Mouse (Mus musculus) thymus, postnatal 36 days (tissue): ENCODE data around the gene Psmb7.

Experiments used
- DNase-seq, 2 experiments: peaks; one replicate each; pipeline ENCODE4 v3.0.0; 2022; ENCODE audit warnings: mixed read lengths in 2 of 2

The Psmb7 gene

GRCm38 (mm10) chr2:38586733-38587132, 57.2 kb downstream of the Psmb7 start:
- no peak for DNase-seq

GRCm38 (mm10) chr2:38585379-38585736, 58.5 kb downstream of the Psmb7 start:
- DNase-seq, result no peak

DNA sequence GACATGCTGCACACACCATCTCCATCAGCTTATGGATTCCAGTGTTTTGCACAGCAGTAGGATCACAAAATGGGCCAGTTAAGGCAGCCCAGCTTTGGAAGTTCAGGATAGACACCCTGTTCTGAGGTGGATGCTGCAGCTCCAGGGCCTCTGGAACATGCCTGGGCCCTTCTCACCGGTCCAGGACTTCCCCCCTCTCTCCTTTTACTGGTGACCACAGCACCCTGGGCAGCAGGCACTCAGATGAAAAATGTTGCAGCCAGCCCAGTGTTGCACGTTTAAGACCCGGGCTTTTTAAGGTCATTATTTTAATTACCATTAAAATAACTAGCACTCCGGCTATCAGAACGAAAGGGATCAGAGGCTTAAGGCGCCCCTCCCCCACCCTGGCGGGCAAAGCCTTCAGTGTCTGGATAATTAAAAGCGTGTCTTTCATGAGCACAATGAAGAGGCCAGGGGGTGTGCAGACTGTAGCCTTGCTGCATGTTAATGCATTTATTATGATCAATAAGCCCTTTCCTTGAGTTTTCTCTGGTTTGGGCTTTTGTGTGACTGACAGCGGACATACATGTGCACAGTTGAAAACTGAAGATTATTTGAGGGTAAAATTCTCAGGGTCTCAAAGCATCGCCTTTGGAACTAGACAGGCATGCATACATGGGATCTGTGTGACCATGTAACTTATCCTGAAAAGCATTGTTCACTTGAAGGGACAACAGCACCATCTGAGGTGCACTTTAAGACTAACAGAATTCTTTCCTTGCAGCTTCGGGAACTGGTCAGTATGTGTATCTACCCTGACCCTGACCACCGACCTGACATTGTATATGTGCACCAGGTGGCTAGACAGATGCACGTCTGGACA, 59.1 kb downstream of the Psmb7 start:
- DNase-seq, result no peak

DNA sequence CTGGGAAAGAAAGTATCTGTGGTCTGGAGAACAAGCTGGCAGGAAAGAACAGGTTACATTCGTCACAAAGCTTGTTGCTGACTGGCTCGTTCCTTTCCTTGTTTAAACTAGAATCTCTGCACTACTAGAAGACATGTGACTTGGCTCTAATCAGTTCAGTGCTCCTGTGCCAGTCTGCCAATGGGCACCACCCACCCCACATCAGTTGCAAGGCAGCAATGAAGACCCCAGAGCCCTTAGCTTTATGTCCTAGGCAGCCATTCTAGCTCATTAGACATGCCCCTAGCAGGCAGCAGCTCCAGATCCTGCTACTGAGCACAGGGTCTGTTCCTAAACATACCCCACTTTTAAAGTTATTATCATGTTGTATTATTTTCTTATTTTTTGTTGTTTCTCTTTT, 59.9 kb downstream of the Psmb7 start:
- no peak for DNase-seq

DNA sequence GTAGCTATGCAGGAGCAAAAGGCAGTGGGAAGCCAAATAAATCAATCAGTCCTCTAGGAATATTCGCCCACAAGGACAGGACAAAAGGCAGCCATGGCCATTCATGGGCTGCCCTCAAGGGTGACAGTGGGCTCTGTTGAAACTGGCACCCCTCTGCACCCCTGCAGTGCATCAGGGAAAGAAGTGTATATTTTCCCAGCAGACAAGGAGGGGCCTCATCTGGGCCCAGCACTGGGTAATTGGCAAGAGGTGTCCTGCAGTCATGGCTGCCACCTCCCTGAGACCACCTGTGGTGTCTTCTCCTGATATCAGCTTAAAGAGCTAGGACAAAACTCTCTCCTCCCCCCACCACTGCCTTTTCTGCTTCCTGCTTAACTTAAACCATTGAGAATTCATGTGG, 64.4 kb downstream of the Psmb7 start:
- no peak for DNase-seq

DNA sequence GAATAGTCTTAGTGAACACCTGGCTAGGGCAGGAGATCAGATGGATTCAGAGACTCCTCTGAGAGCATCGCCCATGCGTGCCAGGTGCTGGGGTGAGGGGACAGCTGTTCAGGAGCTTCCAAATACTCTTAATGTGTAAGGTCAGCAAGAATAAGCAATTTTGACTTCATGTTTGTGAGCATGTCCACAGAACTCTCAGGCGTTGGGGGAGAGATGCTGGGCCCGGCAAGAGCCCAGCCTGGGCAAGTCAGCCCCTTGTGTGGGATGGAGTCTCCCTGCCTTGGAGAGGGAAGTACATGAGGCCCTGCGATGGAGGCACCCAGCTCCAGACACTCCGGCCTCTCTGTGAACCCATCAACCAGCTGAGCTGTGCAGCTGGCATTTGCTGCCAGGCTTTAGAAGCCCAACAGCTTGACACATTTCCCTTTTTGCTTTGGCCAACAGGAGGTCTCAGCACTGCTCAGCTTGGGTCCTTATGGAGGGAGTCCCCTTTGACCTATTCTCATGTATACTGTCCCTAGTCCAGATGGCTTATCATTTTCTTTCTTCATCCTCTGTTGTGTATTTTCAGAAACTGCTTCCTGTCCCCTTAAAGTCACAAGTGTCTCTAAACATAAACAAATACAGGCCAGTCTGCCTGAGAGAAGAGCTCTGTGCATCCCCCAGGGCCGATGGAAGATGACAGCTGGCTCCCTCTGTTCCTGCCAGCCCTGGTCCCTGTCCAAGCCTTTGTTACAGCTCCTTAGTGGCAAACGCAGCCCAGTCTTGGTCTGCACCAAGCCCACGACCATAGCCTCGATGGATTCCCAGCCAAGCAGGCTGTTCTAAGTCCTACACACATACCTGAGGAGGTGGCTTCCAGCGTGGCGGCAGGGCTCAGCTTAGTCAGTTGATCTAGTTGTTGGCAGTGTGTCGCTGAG, 65.0 kb downstream of the Psmb7 start:
- DNase-seq, result no peak

DNA sequence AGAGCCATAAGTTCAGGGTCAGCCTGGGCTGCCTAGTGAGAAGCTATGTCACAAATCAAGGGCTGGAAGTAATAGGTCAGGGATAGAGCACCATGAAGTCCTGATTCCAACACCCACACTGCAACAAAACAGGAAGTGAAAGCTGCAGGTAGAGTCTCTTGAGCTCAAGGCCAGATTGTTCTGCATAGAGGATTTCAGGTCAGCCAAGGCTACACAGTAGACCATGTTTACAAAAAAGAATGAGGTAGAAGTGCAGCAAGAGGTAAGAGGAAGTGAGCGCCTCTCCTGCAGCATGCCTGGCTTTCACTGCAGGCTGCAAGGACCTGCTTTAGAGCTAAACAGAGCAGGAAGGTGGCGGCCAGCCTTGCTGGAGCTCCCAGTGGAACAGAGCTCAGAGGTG, 69.2 kb downstream of the Psmb7 start:
- DNase-seq, result no peak

- DNase-seq, result no peak
These were observed 71.8 kb downstream of the Psmb7 start for GRCm38 (mm10) chr2:38571971-38572601.

- DNase-seq, result no peak
These were observed 81.3 kb downstream of the Psmb7 start for GRCm38 (mm10) chr2:38562596-38562995.

DNA sequence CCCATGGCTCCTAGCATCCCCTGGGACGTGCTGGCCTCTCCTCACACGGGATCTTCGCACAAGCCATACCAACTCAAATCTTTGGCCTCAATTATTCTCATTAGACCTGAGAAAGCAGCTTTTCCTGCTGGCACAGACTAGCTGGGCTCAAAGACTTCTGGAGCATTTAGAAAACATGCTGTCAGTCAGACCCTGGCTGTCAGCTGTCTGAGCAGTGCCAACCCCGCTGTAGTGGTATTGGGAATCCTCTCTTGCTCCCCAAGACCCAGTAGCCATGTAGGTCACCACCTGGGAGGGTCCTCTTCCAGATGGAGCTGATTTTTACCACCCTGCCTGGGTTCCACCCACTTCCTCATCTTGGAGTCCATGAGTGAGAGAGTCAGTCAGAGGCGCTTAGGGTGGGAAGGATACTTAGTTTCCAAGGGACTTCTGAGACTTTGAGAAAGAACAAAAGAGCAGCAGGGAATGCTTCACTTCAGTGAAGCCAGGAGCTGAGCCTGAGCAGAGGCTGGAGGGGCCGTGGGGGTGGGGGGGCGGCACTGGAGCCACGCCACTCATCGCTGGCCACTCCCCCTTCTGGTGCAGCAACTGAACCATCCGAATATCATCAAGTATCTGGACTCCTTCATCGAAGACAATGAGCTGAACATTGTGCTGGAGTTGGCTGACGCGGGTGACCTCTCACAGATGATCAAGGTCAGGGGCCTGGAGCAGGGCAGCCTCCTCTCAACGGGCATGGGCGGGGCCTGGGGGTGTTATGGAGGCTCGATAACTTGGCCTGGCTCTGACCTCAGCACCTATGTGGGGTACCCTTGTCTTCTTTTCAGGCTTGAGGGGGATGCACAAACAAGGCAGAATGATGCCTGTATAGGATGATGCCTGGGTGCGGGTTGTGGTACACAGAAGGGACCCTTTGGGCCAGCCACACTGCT, 83.3 kb downstream of the Psmb7 start:
- DNase-seq, result no peak

DNA sequence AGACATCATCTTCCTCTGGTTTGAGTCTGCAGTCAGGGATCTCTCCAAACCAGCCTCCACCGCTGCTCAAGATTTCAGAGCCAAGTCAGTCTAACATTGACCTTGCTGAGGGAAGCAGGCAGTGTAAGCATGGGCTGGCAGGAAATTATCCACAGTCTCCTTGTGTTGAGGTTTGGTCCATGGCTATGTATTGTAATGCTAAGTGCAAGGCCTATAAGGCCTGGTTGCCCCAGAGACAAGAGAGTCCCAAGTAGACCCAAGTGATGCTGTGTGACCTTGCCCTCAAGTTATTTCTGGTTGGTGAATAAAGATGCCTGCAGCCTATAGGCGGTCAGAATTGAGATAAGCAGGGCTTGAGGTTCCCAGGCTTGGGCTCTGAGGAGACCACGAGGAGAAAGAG, 87.2 kb downstream of the Psmb7 start:
- no peak for DNase-seq

DNA sequence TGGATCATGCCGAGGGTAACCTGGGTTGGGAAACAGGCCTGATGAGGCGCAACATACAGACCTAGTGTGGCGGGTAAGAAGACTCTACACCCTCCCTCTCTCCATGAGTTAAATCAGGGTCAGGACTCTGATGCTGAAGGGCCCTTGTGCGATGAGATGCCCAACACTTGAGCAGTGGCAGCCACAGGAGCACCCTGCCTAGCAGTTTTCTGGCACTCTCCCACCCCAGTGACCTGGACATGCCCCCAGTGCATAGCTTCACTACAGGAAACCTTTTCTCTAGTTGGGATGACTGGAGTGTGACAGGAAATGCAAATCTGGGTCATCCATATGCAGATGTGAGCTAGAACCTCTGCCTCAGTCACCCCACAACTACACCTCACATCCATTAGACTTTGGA, 88.2 kb downstream of the Psmb7 start:
- DNase-seq, result no peak

DNA sequence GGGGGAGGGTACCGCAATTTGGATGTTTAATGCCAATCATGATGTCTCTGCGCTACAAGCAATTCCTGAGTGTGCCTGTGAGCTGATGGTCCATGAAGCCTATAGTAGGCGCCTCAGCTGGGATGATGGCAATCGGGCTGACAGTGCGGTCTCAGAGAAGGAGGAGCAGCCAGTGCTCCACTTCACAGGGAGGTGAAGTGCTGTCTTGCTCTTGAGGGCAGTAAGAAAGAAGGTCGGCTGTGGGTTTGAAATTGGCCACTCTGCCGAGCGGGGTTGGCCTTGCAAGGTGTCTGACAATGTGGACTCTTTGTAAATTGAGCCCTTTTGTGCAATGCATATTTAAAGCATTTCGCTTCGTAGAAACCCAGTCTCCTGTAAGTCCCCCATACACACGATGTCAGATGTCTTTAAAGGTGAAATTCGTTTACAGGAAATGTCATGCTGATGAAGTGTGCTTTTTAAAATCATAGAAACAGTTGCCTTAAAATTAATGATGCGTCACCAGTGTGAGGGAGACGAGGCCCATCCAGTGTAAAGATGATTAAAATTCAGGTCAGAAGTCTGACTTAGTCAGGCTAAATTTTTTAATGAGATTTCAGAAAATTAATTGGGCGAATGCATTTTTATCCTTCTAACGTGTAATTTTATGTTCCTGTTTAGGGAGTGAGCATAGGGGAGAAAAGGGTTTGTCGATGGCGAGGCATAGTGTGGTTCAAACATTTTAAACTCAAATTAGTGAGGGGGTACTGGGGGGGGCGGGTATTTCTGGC, 89.5 kb downstream of the Psmb7 start:
- DNase-seq, result no peak

GRCm38 (mm10) chr2:38552004-38552443, 91.9 kb downstream of the Psmb7 start:
- no peak for DNase-seq

DNA sequence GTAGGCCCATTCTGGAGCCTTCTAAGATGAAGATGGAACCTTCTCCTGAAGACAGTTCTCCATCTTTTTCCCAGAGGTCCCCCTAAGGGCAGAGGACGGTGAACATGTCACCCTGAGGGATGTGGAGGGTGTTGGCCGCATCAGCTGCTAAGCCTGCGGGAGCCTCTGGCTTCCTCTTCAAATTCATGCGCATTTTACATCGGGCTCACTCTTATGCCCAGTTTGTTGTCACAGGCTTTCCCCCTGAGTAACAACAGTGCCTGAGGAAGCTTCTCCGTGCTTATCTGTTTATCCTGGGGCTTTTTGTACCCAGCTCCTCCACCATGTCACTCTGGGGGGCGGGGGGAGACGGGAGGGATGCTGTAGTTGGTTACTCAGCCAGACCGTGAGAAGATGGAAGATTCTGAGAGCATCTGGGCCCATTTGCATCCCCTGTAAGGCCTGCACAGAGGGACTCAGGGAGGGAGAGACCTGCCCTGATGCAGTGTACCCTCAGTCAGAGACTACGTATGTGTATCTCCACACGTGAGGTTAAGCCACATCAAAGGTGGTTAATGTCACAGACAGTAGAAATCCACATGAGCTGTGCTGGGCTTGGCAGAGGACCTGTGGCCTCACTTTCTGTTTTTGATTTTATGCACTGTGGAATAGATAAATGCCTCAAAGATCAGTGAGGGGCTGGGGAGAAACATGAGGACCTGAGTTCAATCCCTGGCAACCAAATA, 95.9 kb downstream of the Psmb7 start:
- DNase-seq, result no peak

DNA sequence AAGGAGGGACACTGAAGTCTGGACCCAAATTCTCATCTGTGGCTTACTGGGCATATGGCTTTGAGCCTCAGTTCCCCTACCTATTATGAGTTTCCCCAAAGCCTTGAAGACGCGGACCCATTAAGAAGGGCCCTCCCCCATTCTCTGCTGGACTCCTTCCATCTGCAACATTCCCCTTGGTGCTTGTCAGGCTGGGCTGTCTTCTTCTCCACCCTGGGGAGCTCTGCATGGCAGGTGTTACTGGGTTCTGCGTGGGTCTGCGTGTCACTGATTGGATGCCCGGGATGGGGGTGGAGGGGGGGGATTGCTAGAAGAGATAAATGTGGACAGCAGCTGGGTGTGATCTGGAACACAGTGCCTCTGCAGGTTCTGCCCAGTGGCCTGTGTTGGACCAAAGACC, 97.1 kb downstream of the Psmb7 start:
- no peak for DNase-seq

DNA sequence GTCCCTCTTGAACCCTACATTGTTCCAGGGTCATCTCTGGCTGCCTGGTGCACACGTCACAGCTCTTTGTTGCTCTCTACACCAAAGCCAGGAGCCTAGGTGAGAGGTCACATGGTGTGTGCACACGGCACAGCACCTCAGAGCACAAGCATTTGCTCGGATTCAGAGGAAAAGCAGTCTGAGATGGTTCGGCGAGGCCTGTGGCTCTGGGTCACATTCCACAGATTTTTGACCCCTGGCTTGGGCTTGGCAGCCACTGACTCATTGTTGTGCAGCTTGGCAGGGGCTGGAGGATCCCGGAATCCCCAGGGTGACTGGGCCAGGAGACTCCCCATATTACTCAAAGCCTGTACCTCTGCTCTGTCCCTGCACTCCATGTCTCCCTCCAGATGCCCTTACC, 97.7 kb downstream of the Psmb7 start:
- no peak for DNase-seq

DNA sequence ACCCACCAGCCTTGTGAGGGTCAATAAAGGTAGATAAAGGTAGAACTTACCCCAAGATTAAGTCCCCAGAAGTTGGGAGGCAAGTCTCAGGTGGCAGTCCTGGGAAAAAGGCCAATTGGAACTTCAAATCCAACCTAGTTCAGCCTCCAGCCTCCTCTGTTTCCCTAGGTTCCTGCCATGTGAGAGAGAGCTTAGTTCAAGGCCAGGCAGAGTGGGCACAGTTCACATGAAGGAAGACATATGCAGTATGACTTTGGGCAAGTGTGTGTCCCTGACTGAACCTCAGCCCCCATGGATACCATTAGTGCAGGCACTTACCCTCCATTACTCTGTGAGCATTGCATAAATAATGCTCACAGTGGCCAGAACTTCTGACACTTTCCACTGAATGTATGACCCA, 98.2 kb downstream of the Psmb7 start:
- no peak for DNase-seq

DNA sequence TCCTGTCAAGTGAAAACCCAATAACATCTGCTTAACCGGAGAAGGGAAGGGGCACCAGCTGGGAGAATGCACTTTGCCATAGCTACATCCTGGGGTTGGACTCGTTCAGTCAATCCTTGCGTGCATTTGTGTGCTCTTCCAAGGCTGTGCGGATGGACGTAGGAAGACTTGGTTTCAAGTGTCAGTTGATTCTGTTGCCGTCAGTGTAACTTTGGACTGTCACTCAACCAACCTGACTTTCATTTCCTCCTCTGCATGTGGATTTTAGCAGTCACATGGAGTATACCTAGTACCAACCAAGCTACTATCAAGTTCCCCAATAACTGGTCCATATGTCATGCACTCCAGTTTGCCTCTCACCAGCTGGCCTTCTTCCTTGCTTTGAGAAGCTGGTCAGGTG, 98.9 kb downstream of the Psmb7 start:
- DNase-seq, result no peak

DNA sequence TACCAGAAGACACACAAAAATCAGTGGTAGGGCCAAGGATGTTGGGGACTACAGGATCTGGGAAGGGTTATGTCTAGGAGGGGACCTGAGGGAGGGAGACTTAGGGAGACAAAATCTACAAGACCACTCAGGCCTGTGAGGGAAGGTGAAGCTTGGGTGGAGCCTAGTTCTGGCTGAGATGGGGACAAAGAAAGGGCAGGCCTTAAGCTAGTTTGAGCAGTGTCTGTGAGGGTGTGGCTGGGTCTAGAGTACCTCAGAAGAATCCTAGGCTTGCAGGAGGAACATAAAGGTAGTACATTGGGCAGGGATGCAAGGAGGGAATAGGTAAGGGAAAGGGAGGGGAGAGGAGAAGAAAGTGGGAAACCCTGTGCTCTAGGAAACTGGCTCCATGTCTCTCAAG, 99.5 kb downstream of the Psmb7 start:
- DNase-seq, result no peak

DNA sequence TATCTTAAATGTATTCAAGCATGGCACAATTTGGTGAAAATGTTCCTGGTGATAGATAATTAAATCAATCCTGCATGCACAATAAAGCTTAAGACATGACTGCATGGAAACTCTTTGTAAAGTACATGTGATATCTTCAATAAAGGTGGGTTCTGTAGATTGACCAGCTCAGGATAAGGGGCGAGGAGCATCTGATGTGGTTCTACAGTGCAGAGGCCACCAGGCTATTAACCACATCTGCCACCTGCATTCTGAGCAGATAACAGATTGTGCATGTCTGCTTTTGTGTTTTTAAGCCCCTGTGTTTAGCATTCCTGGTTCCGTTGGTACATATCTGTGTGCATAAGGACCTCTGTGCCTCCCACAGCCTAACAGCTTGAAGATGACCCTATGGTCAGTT, 100.7 kb downstream of the Psmb7 start:
- no peak for DNase-seq
